Mouse (Mus musculus) G1E (cell line): Measurements from ENCODE around the gene Tmem184a. TPM values are rescaled to one million over a fixed set of nuclear protein-coding genes. Genes with fewer than 3 reads are reported as not detected.
A peak's percentile ranks its signal among the peaks of the same experiment; 100 is the strongest.

Experiments used
- ATAC-seq: 2 replicates; pipeline ENCODE4 v1.8.0; 2016; ENCODE audit warnings: mild to moderate bottlenecking; ENCODE audit not compliant: insufficient number of reproducible peaks, poor library complexity, low FRiP score, severe bottlenecking; ENCODE audit errors: extremely low read depth
- DNase-seq: peaks from one replicate; pipeline ENCODE4 v3.0.0; 2012; ENCODE audit warnings: low spot score
- H3K27me3 ChIP-seq: 2 replicates; pipeline ENCODE4 v1.6.1; 2012; ENCODE audit warnings: mild to moderate bottlenecking, low read length, inconsistent platforms; ENCODE audit not compliant: insufficient read depth
- H3K36me3 ChIP-seq: replicated peaks from 2 replicates; pipeline ENCODE3; 2012; ENCODE audit warnings: mild to moderate bottlenecking, inconsistent platforms
- H3K4me1 ChIP-seq: 2 replicates; pipeline ENCODE4 v1.6.1; 2012; ENCODE audit warnings: low read depth, low read length, inconsistent platforms, mixed read lengths; ENCODE audit not compliant: insufficient read depth
- H3K4me3 ChIP-seq: 2 replicates; pipeline ENCODE4 v1.5.1; 2012; ENCODE audit warnings: low read depth, mild to moderate bottlenecking, inconsistent platforms, low read length, moderate library complexity, mixed read lengths
- H3K9me3 ChIP-seq: replicated peaks from 2 replicates; pipeline ENCODE4 v1.6.1; 2012; ENCODE audit warnings: inconsistent platforms
- CTCF ChIP-seq: IDR thresholded peaks from 2 replicates; pipeline ENCODE4 v1.5.1; 2012; ENCODE audit warnings: low read depth, low read length, inconsistent platforms, mixed read lengths
- GATA1 ChIP-seq: IDR thresholded peaks from 2 replicates; pipeline ENCODE4 v1.6.1; 2012; ENCODE audit warnings: borderline replicate concordance, low read length, inconsistent platforms, mixed read lengths
- GATA2 ChIP-seq: IDR thresholded peaks from 2 replicates; pipeline ENCODE4 v1.6.1; 2012; ENCODE audit warnings: low read depth, low read length, inconsistent platforms, borderline replicate concordance
- POLR2AphosphoS5 ChIP-seq: IDR thresholded peaks from 2 replicates; pipeline ENCODE4 v1.6.1; 2012; ENCODE audit warnings: low read depth, low read length, inconsistent platforms; ENCODE audit not compliant: insufficient replicate concordance
- TAL1 ChIP-seq: conservative IDR thresholded peaks from 2 replicates; pipeline ENCODE4 v1.6.1; 2012; ENCODE audit warnings: low read depth, low read length, inconsistent platforms, mixed read lengths
- polyA plus RNA-seq: library from polyadenylated mRNA; stranded (reverse); fragments of >175 nt; gene quantifications from 2 replicates; pipeline ENCODE4 v1.2.3, GENCODE M21; 2012
- total RNA-seq, 2 experiments: library from RNA; stranded (forward) in 1 of 2; stranded (reverse) in 1 of 2; fragments of 200-1000 nt in 1 of 2; fragments of >200 nt in 1 of 2; fragmentation: Nextera tagmentation in 1 of 2; gene quantifications; 2 replicates each; pipeline ENCODE4 v1.2.3; 2014 to 2017

Tmem184a gene
- total and polyA plus RNA-seq, 3 experiments = 1.0 to 4.2 (median 3.4) TPM

- TF ChIP-seq GATA2 (no peak), GATA1 (no peak), TAL1 (no peak), POLR2AphosphoS5 (no peak), CTCF (no peak)
- no peak overlapping the region for H3K4me3 ChIP-seq
Measured at GRCm38 (mm10) chr5:139835706-139836105, 16.0 kb upstream of the Tmem184a start.

DNA sequence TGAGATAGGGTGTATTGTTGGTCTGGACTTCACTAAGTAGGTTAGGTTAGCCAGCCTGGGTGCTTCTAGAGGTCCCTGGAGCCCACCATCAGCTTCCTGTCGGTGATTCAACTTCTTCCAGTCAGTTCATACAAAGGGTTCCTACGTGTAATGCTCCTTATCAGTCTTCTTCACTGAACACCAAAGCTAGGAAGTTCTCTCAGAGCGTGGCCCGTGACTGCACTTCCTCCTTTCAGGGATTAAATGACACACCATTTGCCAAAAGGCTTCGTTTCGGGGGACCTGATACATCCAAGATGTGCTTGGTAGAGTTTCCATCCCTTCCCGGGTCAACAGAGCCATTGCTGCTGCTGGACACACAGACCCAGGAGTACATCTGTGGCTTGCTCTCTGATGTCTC lies 12.4 kb upstream of the Tmem184a start:
- DNase-seq (peak; percentile 31), ATAC-seq (peak; percentile 46; the same call in 1 of the 2 replicates)
- peaks cover 17% of the 10 kb centered on the region for H3K27me3 ChIP-seq
- TF ChIP-seq POLR2AphosphoS5 (no peak), CTCF (no peak), GATA1 (no peak), GATA2 (no peak), TAL1 (no peak)
- peaks cover 27% of the 10 kb centered on the region for H3K4me1 ChIP-seq
- H3K9me3 ChIP-seq = no peaks in the 10 kb centered on the region
- H3K36me3 ChIP-seq = no peaks in the 10 kb centered on the region
- no peak overlapping the region for H3K4me3 ChIP-seq

More at GRCm38 (mm10) chr5:139835706-139836105, 16.0 kb upstream of the Tmem184a start:
- ATAC-seq (no peak), DNase-seq (no peak)
- Histone ChIP-seq H3K4me1 (peaks cover 16% of the 10 kb centered on the region), H3K27me3 (peaks cover 31% of the 10 kb centered on the region), H3K36me3 (no peaks in the 10 kb centered on the region), H3K9me3 (no peaks in the 10 kb centered on the region)

DNA sequence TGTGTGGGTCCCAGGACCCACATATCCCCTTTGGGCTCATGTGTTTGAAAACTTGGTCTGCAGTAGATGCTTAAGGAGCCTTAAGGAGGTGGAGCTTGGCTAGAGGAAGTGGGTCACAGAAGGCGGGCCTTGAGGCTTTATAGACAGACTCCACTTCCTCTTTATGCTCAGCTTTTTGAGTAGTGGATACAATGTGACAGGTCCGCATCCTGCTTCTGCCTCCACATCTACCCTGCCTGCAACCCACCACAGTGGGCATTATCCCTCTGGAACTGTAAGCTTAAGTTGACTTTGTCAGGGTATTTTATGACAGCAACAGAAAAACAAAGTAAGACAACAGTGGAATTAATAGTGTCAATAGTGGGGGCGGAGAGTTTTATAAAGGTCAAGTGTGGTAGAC lies 11.0 kb upstream of the Tmem184a start:
- Histone ChIP-seq H3K36me3 (peaks cover 3% of the 10 kb centered on the region), H3K27me3 (peaks cover 6% of the 10 kb centered on the region), H3K4me1 (peaks cover 35% of the 10 kb centered on the region), H3K4me3 (peak overlapping the region; percentile 63), H3K9me3 (no peaks in the 10 kb centered on the region)
- ATAC-seq = peak; percentile 76
- peak; percentile 87 for DNase-seq
- TF ChIP-seq TAL1 (no peak), GATA1 (no peak), GATA2 (no peak), POLR2AphosphoS5 (no peak), CTCF (no peak)

GRCm38 (mm10) chr5:139829384-139829783 lies 9.7 kb upstream of the Tmem184a start:
- TF ChIP-seq GATA2 (no peak), CTCF (no peak), POLR2AphosphoS5 (no peak), GATA1 (no peak), TAL1 (no peak)
- no peaks in the 10 kb centered on the region for H3K9me3 ChIP-seq
- peaks cover 47% of the 10 kb centered on the region for H3K4me1 ChIP-seq
- DNase-seq (no peak), ATAC-seq (no peak)
- H3K27me3 ChIP-seq = no peaks in the 10 kb centered on the region
- H3K36me3 ChIP-seq = peaks cover 15% of the 10 kb centered on the region
- no peak overlapping the region for H3K4me3 ChIP-seq

- TF ChIP-seq CTCF = 0 out of 2 replicates have a peak, but pooled peaks have one; percentile 18
- no peak for TF ChIP-seq POLR2AphosphoS5
- Histone ChIP-seq H3K4me3 (no peak overlapping the region), H3K36me3 (peaks cover 33% of the 10 kb centered on the region), H3K4me1 (peaks cover 62% of the 10 kb centered on the region), H3K27me3 (no peaks in the 10 kb centered on the region), H3K9me3 (no peaks in the 10 kb centered on the region)
- DNase-seq = no peak
- no peak for ATAC-seq
Measured at GRCm38 (mm10) chr5:139827593-139827992, 7.9 kb upstream of the Tmem184a start.

DNA sequence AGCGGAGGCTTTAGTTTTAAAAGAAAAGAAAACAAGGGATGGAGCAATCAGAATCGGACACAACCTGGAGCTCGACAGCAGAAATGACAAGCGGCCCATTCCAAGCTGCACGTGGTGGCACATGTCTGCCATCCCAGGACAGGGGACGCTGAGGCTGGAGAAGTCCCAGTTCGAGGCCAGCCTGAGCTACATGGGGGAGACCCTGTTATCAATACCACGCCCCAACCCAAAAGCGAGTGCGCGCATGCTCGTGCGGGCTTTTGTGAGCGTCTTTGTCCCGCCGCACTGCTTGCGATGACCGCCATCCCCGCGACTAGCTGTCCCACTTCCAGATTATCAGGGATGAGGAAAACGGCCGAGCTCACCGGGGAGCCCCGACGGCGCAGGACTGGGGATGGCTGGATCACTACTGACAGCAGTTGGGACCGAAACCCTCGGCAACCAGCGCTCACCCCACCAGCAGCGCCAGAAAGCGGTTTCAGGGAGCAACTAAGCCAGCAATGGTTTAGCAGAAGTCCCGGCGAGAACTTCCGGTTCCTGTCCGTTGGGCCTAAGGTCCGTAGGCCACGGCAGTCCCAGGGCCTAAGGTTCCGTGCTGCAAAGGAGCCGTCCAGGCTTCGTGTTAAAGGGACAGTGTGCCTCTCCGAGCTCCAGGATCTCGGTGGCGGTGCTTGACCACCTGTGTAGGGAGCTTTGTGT lies 6.8 kb upstream of the Tmem184a start, which contains the start of the genes Gm26938 and Psmg3:
TSS of gene Gm26938 (minus strand) at position 51 of the 699 bp plus-strand sequence.
TSS of gene Psmg3 (minus strand) at position 529 of the 699 bp plus-strand sequence.
- peaks cover 65% of the 10 kb centered on the region for H3K4me1 ChIP-seq
- TF ChIP-seq TAL1 (no peak), CTCF (no peak), GATA1 (no peak), GATA2 (no peak), POLR2AphosphoS5 (no peak)
- no peaks in the 10 kb centered on the region for H3K27me3 ChIP-seq
- peak; percentile 56; the same call in 1 of the 2 replicates for ATAC-seq
- peaks cover 44% of the 10 kb centered on the region for H3K36me3 ChIP-seq
- peak within 1 kb of the TSS; percentile 90 for H3K4me3 ChIP-seq
- peak; percentile 31 for DNase-seq
- H3K9me3 ChIP-seq = no peaks in the 10 kb centered on the region

DNA sequence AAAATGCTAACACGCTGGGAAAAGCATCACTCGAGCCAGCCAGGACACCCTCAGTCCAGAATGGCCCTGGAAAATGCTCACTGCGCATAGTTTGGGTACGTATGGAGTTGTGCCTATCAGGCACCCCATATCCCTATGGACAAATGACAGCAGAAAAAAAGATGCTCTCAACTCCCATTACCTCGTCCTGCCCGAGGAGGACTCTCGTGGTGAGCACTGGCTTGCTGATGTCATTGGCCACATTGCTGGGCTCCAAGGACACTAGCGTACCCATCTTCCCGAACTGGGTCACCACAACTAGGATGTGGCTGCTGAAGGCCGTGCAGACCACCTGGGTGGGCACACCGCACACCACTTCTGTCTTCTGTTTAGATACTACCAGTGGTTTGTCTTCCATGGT lies 6.2 kb upstream of the Tmem184a start:
- DNase-seq = no peak
- no peaks in the 10 kb centered on the region for H3K9me3 ChIP-seq

More for the DNA sequence above, 6.2 kb upstream of the Tmem184a start:
- peaks cover 50% of the 10 kb centered on the region for H3K36me3 ChIP-seq
- H3K4me1 ChIP-seq = peaks cover 64% of the 10 kb centered on the region
- TF ChIP-seq GATA1 = no peak
- TF ChIP-seq TAL1 = no peak
- no peak for TF ChIP-seq GATA2
- TF ChIP-seq CTCF = no peak
- TF ChIP-seq POLR2AphosphoS5 = no peak
- H3K4me3 ChIP-seq = peak overlapping the region; percentile 90
- ATAC-seq = no peak
- no peaks in the 10 kb centered on the region for H3K27me3 ChIP-seq
